Mouse (Mus musculus): ENCODE measurements around the gene Nt5dc3. TPM values are rescaled to one million over a fixed set of nuclear protein-coding genes. Genes with fewer than 3 reads are reported as not detected.

Nt5dc3 gene
- polyA plus RNA-seq, 1 experiment, result 13.7 TPM

GRCm38 (mm10) chr10:86791507-86792184 is 12.8 kb downstream of the Nt5dc3 start:
- Histone ChIP-seq H3K36me3 (ENCODE audit: control insufficient read depth, insufficient read depth) (peaks cover 17% of the 10 kb centered on the region), H3K79me2 (ENCODE audit: control insufficient read depth, insufficient read depth) (peaks cover 99% of the 10 kb centered on the region), H3K79me3 (ENCODE audit: low read depth) (peaks cover 93% of the 10 kb centered on the region), H3K4me3 (ENCODE audit: insufficient read depth, poor library complexity, severe bottlenecking) (no peak overlapping the region), H3ac (ENCODE audit: control insufficient read depth, insufficient read length, low read depth) (no peak overlapping the region), H3K27me3 (ENCODE audit: control insufficient read depth, insufficient read depth, insufficient read length) (no peaks in the 10 kb centered on the region)
- no peak for TF ChIP-seq MAX (IDR thresholded peaks at IDR 0.05)

GRCm38 (mm10) chr10:86793509-86793951 is 14.7 kb downstream of the Nt5dc3 start:
- H3K27me3 ChIP-seq (ENCODE audit: control insufficient read depth, insufficient read depth, insufficient read length), result no peaks in the 10 kb centered on the region
- no peak for TF ChIP-seq CEBPB (IDR thresholded peaks at IDR 0.05; ENCODE audit: low read depth)
- no peak for TF ChIP-seq MYOG (IDR thresholded peaks at IDR 0.05; ENCODE audit: control insufficient read depth, extremely low read depth, insufficient read length)
- TF ChIP-seq CTCF (IDR thresholded peaks at IDR 0.05; ENCODE audit: control insufficient read depth, insufficient read depth, insufficient read length), result no peak
- TF ChIP-seq MAX (IDR thresholded peaks at IDR 0.05), result no peak
- no peak for TF ChIP-seq USF1 (IDR thresholded peaks at IDR 0.05; ENCODE audit: low read depth)
- no peak for TF ChIP-seq MYOD1 (IDR thresholded peaks at IDR 0.05; ENCODE audit: control insufficient read depth, insufficient read length, low read depth)
- TF ChIP-seq FOSL1 (IDR thresholded peaks at IDR 0.05; ENCODE audit: insufficient read depth, low read length, poor library complexity, severe bottlenecking), result no peak

GRCm38 (mm10) chr10:86794196-86794595 is 15.4 kb downstream of the Nt5dc3 start:
- TF ChIP-seq USF1 (IDR thresholded peaks at IDR 0.05; ENCODE audit: low read depth) (no peak), MAX (IDR thresholded peaks at IDR 0.05) (no peak), FOSL1 (IDR thresholded peaks at IDR 0.05; ENCODE audit: insufficient read depth, low read length, poor library complexity, severe bottlenecking) (no peak), CTCF (IDR thresholded peaks at IDR 0.05; ENCODE audit: control insufficient read depth, insufficient read depth, insufficient read length) (no peak), MYOD1 (IDR thresholded peaks at IDR 0.05; ENCODE audit: control insufficient read depth, insufficient read length, low read depth) (no peak), CEBPB (IDR thresholded peaks at IDR 0.05; ENCODE audit: low read depth) (no peak), MYOG (IDR thresholded peaks at IDR 0.05; ENCODE audit: control insufficient read depth, extremely low read depth, insufficient read length) (no peak)
- Histone ChIP-seq H3K79me3 (ENCODE audit: low read depth) (peaks cover 69% of the 10 kb centered on the region), H3ac (ENCODE audit: control insufficient read depth, insufficient read length, low read depth) (no peak overlapping the region), H3K4me3 (ENCODE audit: insufficient read depth, poor library complexity, severe bottlenecking) (no peak overlapping the region), H3K36me3 (ENCODE audit: control insufficient read depth, insufficient read depth) (peaks cover 17% of the 10 kb centered on the region), H3K79me2 (ENCODE audit: control insufficient read depth, insufficient read depth) (peaks cover 74% of the 10 kb centered on the region), H3K27me3 (ENCODE audit: control insufficient read depth, insufficient read depth, insufficient read length) (no peaks in the 10 kb centered on the region)

More at GRCm38 (mm10) chr10:86793509-86793951, 14.7 kb downstream of the Nt5dc3 start:
- peaks cover 17% of the 10 kb centered on the region for H3K36me3 ChIP-seq (ENCODE audit: control insufficient read depth, insufficient read depth)
- H3K79me2 ChIP-seq (ENCODE audit: control insufficient read depth, insufficient read depth), result peaks cover 81% of the 10 kb centered on the region
- no peak overlapping the region for H3ac ChIP-seq (ENCODE audit: control insufficient read depth, insufficient read length, low read depth)
- H3K79me3 ChIP-seq (ENCODE audit: low read depth), result peaks cover 76% of the 10 kb centered on the region
- H3K4me3 ChIP-seq (ENCODE audit: insufficient read depth, poor library complexity, severe bottlenecking), result no peak overlapping the region

- Histone ChIP-seq H3K4me3 (ENCODE audit: insufficient read depth, poor library complexity, severe bottlenecking) (no peak overlapping the region), H3ac (ENCODE audit: control insufficient read depth, insufficient read length, low read depth) (no peak overlapping the region), H3K36me3 (ENCODE audit: control insufficient read depth, insufficient read depth) (peaks cover 17% of the 10 kb centered on the region), H3K79me3 (ENCODE audit: low read depth) (peaks cover 61% of the 10 kb centered on the region), H3K79me2 (ENCODE audit: control insufficient read depth, insufficient read depth) (peaks cover 67% of the 10 kb centered on the region), H3K27me3 (ENCODE audit: control insufficient read depth, insufficient read depth, insufficient read length) (no peaks in the 10 kb centered on the region)
- TF ChIP-seq USF1 (IDR thresholded peaks at IDR 0.05; ENCODE audit: low read depth) (no peak), MYOD1 (IDR thresholded peaks at IDR 0.05; ENCODE audit: control insufficient read depth, insufficient read length, low read depth) (no peak), MAX (IDR thresholded peaks at IDR 0.05) (no peak), CEBPB (IDR thresholded peaks at IDR 0.05; ENCODE audit: low read depth) (no peak), MYOG (IDR thresholded peaks at IDR 0.05; ENCODE audit: control insufficient read depth, extremely low read depth, insufficient read length) (no peak), CTCF (IDR thresholded peaks at IDR 0.05; ENCODE audit: control insufficient read depth, insufficient read depth, insufficient read length) (no peak), FOSL1 (IDR thresholded peaks at IDR 0.05; ENCODE audit: insufficient read depth, low read length, poor library complexity, severe bottlenecking) (no peak)
Measured at GRCm38 (mm10) chr10:86794794-86795535, 16.2 kb downstream of the Nt5dc3 start.

- H3K79me3 ChIP-seq (ENCODE audit: low read depth), result peaks cover 49% of the 10 kb centered on the region
- no peaks in the 10 kb centered on the region for H3K27me3 ChIP-seq (ENCODE audit: control insufficient read depth, insufficient read depth, insufficient read length)
- H3K4me3 ChIP-seq (ENCODE audit: insufficient read depth, poor library complexity, severe bottlenecking), result no peak overlapping the region
- TF ChIP-seq MYOG (IDR thresholded peaks at IDR 0.05; ENCODE audit: control insufficient read depth, extremely low read depth, insufficient read length) (no peak), MYOD1 (IDR thresholded peaks at IDR 0.05; ENCODE audit: control insufficient read depth, insufficient read length, low read depth) (no peak), FOSL1 (IDR thresholded peaks at IDR 0.05; ENCODE audit: insufficient read depth, low read length, poor library complexity, severe bottlenecking) (no peak), USF1 (IDR thresholded peaks at IDR 0.05; ENCODE audit: low read depth) (no peak), MAX (IDR thresholded peaks at IDR 0.05) (no peak), CTCF (IDR thresholded peaks at IDR 0.05; ENCODE audit: control insufficient read depth, insufficient read depth, insufficient read length) (no peak), CEBPB (IDR thresholded peaks at IDR 0.05; ENCODE audit: low read depth) (no peak)
- peaks cover 13% of the 10 kb centered on the region for H3K36me3 ChIP-seq (ENCODE audit: control insufficient read depth, insufficient read depth)
- H3K79me2 ChIP-seq (ENCODE audit: control insufficient read depth, insufficient read depth), result peaks cover 54% of the 10 kb centered on the region
- H3ac ChIP-seq (ENCODE audit: control insufficient read depth, insufficient read length, low read depth), result no peak overlapping the region
Measured at GRCm38 (mm10) chr10:86796073-86796741, 17.4 kb downstream of the Nt5dc3 start.
